Mouse (Mus musculus) left cerebral cortex, postnatal 14 days (tissue): ENCODE data around the gene Cxcl1. TPM values are rescaled to one million over a fixed set of nuclear protein-coding genes. Genes with fewer than 3 reads are reported as not detected.
A peak's percentile ranks its signal among the peaks of the same experiment; 100 is the strongest.

Experiments used
- DNase-seq, 2 experiments: peaks; one replicate each; pipeline ENCODE4 v3.0.0; 2021 to 2022; ENCODE audit warnings: low spot score in 2 of 2, mixed read lengths in 1 of 2
- intact Hi-C: fragments of 180-260 bp; cut with DNase I; formaldehyde crosslinking; loops from one replicate; pipeline ENCODE4 v1.15.1; 2025
- total RNA-seq, 2 experiments: library from RNA; stranded (reverse); gene quantifications; 2 replicates each; pipeline ENCODE4 v1.2.3; 2021

Gene Cxcl1
- total RNA-seq, 2 experiments from 2014 or later = 0.49 TPM; not detected in 1

GRCm38 (mm10) chr5:90881682-90882081 lies 9.4 kb upstream of the Cxcl1 start:
- peak in 1 of 2 experiments; percentile 15 for DNase-seq
- intact Hi-C loops = no loop called here

DNA sequence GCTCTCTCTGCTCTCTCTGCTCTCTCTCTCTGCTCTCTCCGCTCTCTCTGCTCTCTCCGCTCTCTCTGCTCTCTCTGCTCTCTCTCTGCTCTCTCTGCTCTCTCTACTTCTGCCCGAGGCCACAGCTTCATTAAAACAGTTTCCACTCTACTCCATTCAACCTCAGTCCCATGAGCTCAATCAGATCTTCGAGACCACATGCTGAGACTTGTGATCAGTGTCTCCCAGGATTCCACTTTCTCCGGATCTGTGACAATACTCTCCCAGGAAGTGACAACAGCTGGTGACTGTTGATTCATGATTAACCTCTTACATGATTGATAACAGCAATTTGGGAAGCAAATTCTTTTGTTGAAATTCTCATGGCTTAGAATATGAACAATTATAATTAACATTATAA lies 8.9 kb upstream of the Cxcl1 start:
- intact Hi-C loops = no loop called here
- DNase-seq = no peak

DNA sequence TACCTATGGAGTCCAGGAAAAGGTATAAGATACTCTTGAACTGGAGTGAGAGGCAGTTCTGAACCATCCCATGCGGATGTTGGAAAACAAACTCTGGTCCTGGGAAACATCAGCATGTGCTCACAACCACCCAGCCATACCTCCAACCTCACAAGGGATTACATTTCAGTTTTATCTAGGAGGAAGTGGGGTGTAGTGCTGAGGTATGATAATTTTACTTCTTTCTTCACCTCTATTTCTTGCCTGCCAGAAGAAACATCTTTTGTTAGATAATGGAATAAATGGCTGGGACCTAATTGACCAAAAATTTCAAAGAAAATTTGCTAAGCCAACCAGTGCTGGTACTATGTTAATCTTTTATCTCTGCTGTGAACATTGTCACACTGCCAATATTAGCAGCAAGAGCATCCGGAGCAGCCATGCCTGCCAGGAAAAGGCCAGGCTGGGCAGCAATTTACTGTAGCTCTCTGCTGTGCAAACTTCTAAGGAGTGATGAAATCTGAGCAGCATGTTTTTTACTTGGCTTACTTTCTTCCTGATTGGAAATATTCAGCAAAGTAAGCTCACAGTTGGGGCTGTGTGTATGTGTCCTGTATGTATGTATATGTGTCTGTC lies 6.3 kb upstream of the Cxcl1 start:
- DNase-seq = no peak
- intact Hi-C loops = no loop called here

DNA sequence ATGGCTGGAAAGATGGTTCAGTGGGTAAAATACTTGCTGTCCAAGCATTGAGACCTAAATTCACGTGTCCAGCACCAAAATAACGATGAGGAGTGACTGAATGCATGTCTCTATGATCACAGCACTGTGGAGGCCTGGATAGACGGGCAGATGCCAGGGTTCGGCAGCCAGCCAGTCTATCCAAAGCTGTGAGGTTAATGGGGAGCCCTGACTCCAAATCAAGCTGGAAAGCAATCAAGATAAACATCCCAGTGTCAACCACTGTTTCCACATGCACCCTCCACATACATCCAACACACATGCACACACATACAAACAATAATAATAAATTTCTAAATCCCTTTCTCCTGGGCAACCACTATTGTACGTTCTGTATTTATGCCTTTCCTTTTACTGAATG lies 2.4 kb upstream of the Cxcl1 start:
- intact Hi-C loops = no loop called here

GRCm38 (mm10) chr5:90891464-90891813 lies 398 bp downstream of the Cxcl1 start:
- DNase-seq = no peak
- intact Hi-C loops = no loop called here

More for the DNA sequence above, 2.4 kb upstream of the Cxcl1 start:
- DNase-seq = no peak

DNA sequence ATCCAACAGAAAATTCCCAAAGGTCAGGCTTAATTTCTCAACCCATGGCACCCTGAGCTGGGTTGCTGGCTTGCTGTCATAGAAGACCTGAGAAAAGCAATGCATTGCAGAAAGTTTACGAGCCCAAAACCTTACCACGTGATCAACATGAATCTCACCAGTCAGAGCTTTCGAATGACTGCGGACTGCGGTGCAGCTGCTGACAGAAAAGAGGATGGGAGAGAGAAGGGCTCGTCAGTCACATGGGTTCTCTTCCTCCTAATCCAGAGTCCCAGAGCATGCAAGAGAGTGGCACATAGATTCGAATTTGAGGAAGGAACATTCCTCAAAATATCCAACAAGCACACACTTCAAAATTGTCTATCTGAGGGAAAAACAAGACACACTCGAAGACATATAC lies 3.2 kb downstream of the Cxcl1 start:
- intact Hi-C loops = no loop called here
- no peak for DNase-seq

GRCm38 (mm10) chr5:90897429-90897828 lies 6.4 kb downstream of the Cxcl1 start:
- intact Hi-C loops = no loop called here
- no peak for DNase-seq

DNA sequence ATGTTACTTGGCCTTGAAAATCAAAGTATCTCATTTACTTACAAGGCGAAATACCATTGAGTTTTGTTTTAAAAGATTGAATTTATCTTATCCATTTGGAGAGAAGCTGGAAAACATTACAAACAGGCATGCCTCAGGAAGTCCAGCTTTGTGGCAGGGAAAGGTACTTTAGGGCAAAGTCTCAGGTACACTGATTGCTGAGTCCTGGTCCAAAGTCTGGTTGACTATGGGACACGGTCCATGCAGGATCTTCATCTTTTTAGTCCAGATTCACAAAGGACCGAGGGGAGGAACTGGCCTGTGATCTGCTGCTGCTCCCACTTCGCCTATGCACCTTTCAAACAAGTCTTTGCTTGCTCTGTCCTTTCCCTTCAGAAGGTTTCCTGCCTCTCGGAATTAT lies 8.3 kb downstream of the Cxcl1 start:
- intact Hi-C loops = no loop called here
- no peak for DNase-seq

- no peak for DNase-seq
- intact Hi-C loops = loop anchor here (5.0 kb wide), 1 partner anchor 238 kb away; no protein-coding TSS in a partner anchor
These were observed 9.1 kb downstream of the Cxcl1 start for GRCm38 (mm10) chr5:90900147-90900546.

GRCm38 (mm10) chr5:90900688-90901087 lies 9.6 kb downstream of the Cxcl1 start:
- no peak for DNase-seq
- intact Hi-C loops = loop anchor here (5.0 kb wide), 1 partner anchor 238 kb away; no protein-coding TSS in a partner anchor

DNA sequence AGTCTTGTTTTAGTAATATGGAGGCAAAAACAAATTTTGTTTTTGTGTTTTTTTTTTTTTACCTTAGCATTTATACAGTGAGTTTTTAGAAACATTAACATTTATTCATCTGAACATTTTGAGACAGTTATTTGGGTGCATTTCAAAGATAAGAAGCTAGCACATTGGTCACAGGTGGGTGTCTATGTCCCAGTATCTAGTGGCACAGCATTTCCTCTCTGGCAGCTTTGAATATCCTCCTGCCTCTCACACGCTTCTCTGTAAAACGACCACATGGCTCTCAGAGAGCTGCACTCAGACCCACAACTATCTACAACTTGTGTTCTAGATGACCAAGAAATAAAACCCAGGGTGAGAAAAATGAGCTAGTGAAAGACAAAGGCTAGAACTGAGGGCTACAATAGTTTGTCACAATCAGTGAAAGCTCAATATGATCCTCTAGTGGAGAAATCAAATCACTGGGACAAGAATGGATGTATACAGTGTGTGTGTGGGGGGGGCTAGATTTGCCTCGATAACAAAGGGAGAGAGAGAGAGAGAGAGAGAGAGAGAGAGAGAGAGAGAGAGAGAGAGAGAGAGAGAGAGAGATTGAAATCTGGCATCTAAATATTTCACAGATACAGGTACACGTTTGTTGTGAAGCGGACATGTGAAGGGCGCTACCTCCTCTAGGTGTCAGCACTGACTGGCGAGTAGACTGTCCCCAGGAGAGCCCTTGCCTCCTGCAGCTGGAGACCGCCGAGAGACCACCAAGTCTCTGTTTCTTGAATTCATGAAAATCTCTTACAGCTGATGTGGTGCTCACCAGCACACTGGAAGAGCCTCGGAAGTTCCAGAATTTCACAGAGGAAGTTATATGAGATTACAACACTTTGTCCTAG lies 11.6 kb downstream of the Cxcl1 start:
- intact Hi-C loops = loop anchor here (5.0 kb wide), 1 partner anchor 240 kb away; no protein-coding TSS in a partner anchor
- DNase-seq = no peak

GRCm38 (mm10) chr5:90903339-90904020 lies 12.4 kb downstream of the Cxcl1 start, which contains the start of gene Cxcl2:
Gene Cxcl2 (plus strand): TSS chr5:90903871.
- no peak for DNase-seq
- intact Hi-C loops = loop anchor here (5.0 kb wide), 1 partner anchor 241 kb away; no protein-coding TSS in a partner anchor

DNA sequence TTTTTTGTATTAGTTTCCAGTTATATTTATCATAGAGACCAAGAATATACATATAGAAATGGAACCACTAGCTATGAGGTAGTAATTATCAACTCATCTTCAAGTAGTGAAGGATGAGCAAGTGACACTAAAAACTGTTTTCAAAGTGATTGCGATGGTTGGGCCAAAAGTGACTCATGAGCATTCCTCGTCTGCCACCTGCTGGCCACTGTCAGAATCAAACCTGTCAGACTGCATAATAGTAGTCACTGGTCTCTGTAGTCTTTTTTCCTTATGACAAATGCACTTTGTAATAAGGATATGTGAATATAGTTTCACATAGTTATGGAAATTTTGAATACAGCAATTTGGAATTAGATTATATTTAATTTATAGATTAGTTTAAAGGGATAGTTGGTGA lies 17.9 kb downstream of the Cxcl1 start:
- DNase-seq = peak; percentile 56 to 81
- intact Hi-C loops = no loop called here

DNA sequence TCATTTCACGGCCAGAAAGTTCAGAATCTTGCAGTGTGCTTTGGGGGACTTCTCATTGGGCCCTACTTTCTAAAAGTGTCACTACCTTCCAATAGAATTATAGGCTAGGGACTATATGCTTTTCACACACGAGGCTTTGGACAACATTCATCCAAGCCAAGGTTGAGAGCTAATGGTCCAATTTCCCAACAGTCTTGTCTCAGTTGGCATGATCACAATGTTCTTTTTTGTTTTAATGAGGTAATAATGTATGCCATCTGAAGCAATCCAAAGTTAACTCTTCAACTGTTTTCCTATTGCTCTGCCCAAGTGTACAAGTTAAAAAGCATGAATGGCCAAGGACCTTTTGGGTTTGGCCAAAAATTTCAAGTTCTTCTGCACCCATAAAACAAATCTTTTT lies 28.5 kb downstream of the Cxcl1 start:
- intact Hi-C loops = no loop called here
- DNase-seq = no peak

DNA sequence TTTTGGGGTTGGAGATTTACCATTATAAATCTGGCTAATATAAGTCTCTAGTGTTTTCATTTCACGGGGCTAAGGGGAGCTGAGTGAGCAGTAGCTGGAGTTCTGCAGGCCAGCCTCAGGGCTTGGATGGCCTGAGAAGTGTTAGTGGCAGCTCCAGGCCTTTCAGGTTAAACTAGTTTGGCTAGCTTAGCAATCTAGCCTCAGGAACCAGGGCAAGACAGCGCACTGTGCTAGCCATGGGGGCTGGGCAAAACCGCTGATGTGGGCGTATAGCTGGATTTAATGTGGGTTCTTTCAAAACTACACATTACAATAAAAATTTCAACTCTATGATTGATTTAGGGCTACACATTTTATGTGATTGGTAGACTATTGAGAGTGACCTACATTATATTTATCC lies 31.9 kb downstream of the Cxcl1 start:
- intact Hi-C loops = loop anchor here (5.0 kb wide), 1 partner anchor 261 kb away; no protein-coding TSS in a partner anchor

DNA sequence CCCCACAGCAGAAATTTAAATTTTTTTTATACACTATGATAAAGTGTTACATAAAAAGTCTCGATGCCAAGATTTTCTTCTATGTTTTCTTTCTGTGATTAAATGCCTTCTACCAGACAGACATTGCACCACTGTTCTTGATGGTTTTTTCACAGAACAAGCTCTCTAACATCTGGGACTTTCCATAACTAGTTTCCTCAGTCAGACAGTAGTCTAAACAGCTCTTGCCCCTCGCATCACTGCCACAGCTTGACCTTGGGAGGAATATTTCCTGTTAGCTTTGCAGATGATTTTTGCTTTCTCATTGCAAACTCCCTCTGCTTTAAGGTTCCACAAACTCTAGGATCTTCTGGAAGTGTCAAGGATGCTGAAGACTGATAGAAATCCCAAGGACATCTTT lies 39.5 kb downstream of the Cxcl1 start:
- intact Hi-C loops = no loop called here
- no peak for DNase-seq

More for the DNA sequence above, 31.9 kb downstream of the Cxcl1 start:
- no peak for DNase-seq

DNA sequence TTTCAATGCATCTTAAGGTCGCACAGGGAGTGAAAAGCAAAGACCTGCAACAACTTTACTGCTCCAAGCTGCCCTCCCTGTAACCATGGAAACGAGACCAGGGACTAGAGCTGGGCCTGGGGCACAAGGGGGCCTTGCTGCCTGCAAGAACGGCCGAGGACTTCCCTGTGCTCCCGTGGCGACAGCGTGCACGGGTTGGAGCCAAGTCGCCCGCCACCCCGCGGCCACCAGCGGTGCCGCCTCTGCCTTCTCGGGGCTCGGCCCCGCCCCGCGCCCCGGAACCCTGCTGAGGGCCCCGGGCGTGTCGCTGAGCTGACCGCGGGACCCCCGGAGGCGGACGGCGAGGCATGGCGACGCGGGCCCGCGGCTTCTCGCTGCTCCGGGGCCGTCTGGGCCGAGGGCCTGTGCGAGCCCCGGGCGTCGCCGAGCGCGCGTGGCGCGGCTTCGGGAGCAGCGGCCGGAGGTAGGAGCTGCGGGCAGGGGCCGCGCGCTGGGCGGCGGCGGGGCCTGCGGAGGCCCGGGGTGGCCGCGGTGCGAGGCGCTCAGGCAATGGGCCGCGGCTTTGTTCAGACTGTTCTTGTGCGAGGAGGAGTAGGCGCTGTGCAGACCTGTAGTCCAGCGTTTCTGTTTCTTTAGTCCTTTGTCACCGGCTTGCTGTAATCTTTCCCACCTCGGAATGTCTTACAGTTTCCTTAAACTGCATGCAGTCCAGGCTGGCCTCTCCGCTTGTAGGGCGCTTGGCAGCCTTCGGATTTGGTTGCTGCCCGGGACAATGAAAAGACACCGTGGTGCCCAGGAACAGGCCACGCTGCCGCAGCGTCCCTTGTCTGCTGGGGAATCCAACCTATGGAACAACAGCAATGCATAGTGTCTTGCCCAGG lies 40.2 kb downstream of the Cxcl1 start, which contains the start of gene Mthfd2l:
TSS of gene Mthfd2l (plus strand) at position 147 of the 881 bp plus-strand sequence.
- intact Hi-C loops = no loop called here
- peak; percentile 74 to 76 for DNase-seq

DNA sequence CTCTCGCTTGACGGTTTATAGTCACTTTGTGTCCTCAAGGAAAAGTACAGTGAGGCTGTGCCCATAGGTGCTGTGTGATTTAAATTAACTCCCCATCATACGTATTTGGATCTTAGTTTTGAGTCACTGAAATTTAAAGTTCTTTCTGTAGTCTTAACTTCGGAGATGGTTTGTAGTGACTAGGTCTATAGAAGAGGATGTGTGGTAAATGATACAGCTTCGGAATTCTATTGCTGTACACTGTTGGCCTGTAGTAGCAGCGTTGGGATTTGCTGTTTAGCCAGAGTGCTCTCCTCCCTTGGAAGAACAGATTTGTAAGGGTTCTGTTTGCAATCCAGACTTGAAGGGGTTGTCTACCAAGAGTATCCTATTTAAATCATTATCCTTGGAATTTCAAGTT lies 40.9 kb downstream of the Cxcl1 start:
- no peak for DNase-seq

GRCm38 (mm10) chr5:90936706-90937105 lies 45.7 kb downstream of the Cxcl1 start:
- DNase-seq = no peak

More for the DNA sequence above, 40.9 kb downstream of the Cxcl1 start:
- intact Hi-C loops = no loop called here

More at GRCm38 (mm10) chr5:90936706-90937105, 45.7 kb downstream of the Cxcl1 start:
- intact Hi-C loops = no loop called here
